Mouse (Mus musculus) hindbrain, embryonic 12.5 days (tissue): ENCODE results near the gene St14. TPM values are rescaled to one million over a fixed set of nuclear protein-coding genes. Genes with fewer than 3 reads are reported as not detected.

Experiments used
- ATAC-seq: fragments of 200-750 bp; cut with Nextera tagmentation; 2 replicates; pipeline ENCODE4 v1.8.0; 2017; ENCODE audit warnings: moderate TSS enrichment; ENCODE audit not compliant: low FRiP score
- H3K27ac ChIP-seq: fragments of 300-500 bp; sonication (generic); 2 replicates; pipeline ENCODE4 v1.5.1; 2016; ENCODE audit warnings: mild to moderate bottlenecking
- H3K27me3 ChIP-seq: fragments of 300-500 bp; sonication (generic); 2 replicates; pipeline ENCODE4 v1.6.1; 2016; ENCODE audit warnings: mild to moderate bottlenecking
- H3K36me3 ChIP-seq: fragments of 300-500 bp; sonication (generic); 2 replicates; pipeline ENCODE4 v1.6.1; 2016; ENCODE audit warnings: mild to moderate bottlenecking
- H3K4me1 ChIP-seq: fragments of 300-500 bp; sonication (generic); 2 replicates; pipeline ENCODE4 v1.6.1; 2016
- H3K4me2 ChIP-seq: fragments of 300-500 bp; sonication (generic); replicated peaks from 2 replicates; pipeline ENCODE4 v1.6.1; 2016; ENCODE audit warnings: mild to moderate bottlenecking
- H3K4me3 ChIP-seq: fragments of 300-500 bp; sonication (generic); 2 replicates; pipeline ENCODE4 v1.5.1; 2016; ENCODE audit warnings: mild to moderate bottlenecking
- H3K9ac ChIP-seq: fragments of 300-500 bp; sonication (generic); 2 replicates; pipeline ENCODE4 v1.6.1; 2016; ENCODE audit warnings: mild to moderate bottlenecking, moderate library complexity
- H3K9me3 ChIP-seq: fragments of 300-500 bp; sonication (generic); replicated peaks from 2 replicates; pipeline ENCODE4 v1.6.1; 2016; ENCODE audit warnings: mild to moderate bottlenecking
- WGBS: fragments of 180-500 bp; shearing (Covaris S2); methylation state at CpG from one replicate; pipeline ENCODE4 v1.1.7; 2016; 5-methylcytosine and 5-hydroxymethylcytosine counted together
- polyA plus RNA-seq: library from polyadenylated mRNA; unstranded; fragments of >200 nt; fragmentation: Nextera tagmentation; extraction: Ambion mirVana; gene quantifications from 2 replicates; pipeline ENCODE4 v1.2.1, GENCODE M21; 2016

The St14 gene
- polyA plus RNA-seq, 1 experiment from 2014 or later: 7.1 TPM

DNA sequence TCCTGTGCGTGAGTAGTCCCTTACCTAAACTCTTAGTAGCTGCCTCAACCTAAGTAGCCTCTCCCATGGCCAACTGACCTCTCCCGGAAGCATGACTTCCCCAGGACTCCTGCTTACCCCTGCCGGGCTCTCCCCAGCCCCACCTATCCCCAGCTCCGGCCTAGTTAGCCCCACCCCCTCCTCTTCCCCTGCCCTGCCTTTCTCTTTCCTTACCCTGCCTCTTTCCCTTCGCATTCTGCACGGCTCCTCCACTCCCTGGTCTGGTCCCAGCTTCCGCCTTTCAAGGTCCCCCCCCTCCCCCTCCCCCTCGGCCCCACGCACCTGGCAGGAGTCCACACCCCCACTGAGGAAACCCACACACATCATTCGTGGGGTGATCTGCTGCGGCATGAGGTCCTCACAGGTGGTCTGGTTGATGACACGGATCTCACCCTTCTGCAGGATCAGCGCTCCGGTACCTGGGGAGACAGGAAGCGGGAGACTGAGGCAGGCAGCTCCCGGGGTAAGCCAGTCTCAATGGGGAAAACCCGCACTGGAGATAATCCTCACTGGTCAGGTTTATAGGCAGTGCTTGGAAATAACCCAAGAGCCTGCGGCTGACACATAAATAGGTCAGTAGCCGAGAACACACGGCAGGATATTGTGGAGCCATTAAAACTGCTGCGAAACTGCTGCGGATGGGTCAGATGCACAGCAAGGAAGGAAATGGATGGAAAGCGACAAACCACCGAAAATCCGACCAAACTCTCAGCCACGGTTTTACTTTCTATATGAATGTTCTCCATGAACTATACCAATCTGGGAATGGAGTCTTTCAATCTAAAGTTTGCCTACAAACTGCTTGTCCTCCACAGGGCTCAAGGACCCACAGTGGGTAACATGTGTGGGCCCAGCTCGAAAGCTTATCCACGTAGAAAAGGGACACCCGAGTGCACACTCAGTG lies 41.3 kb downstream of the St14 start:
- H3K4me1 ChIP-seq: no peaks in the 10 kb centered on the region
- H3K27me3 ChIP-seq: no peaks in the 10 kb centered on the region
- WGBS: 78% methylated on average over 29 of the region's 29 CpGs
- no peak for ATAC-seq
- H3K36me3 ChIP-seq: no peaks in the 10 kb centered on the region
- H3K9ac ChIP-seq: no peak overlapping the region
- H3K4me2 ChIP-seq: no peak overlapping the region
- no peaks in the 10 kb centered on the region for H3K9me3 ChIP-seq
- H3K27ac ChIP-seq: no peak overlapping the region
- no peak overlapping the region for H3K4me3 ChIP-seq

DNA sequence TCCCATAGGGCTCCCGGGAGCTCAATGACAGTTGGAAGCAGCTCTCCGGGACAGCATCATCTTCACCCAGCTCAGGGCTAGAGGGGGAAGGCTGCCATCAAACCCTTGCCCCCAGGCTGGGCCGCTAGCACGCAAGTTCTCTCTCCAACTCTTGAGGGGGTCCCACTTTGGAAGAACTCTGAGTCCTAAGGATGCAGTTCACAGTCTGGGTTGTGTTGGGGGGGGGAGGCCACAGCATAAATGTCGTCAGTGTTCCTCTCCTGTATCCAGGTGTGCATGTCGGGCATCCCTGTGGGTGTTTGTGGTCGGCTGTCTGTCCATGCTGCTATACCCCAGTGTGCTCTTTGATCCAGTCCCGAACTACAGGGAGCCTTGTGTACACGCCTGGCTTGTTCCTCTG lies 42.1 kb downstream of the St14 start:
- WGBS: 82% methylated on average over 9 of the region's 9 CpGs
- ATAC-seq: no peak
- H3K27me3 ChIP-seq: no peaks in the 10 kb centered on the region
- H3K36me3 ChIP-seq: no peaks in the 10 kb centered on the region
- H3K9me3 ChIP-seq: no peaks in the 10 kb centered on the region
- no peak overlapping the region for H3K9ac ChIP-seq
- no peak overlapping the region for H3K27ac ChIP-seq
- H3K4me3 ChIP-seq: no peak overlapping the region
- no peak overlapping the region for H3K4me2 ChIP-seq
- no peaks in the 10 kb centered on the region for H3K4me1 ChIP-seq

DNA sequence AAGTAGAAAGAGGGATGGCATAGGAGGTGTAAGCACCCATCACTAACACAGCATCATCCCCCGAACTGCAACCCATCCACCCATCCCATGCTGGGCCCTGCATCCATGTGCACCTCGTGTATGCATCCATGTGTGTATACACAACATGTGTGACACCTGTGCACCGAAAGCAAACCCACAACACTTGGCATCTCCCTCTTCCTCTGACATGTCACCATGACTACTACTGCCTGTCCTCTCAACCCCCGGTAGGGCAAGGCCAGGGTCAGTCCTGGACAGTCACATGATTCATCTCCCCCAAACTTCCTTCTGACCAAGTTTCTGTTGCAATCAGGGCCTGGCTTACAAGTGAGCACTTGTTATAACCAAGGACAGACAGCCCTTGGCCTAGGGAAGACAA lies 42.8 kb downstream of the St14 start:
- 85% methylated on average over 4 of the region's 4 CpGs for WGBS
- H3K27ac ChIP-seq: no peak overlapping the region
- H3K4me1 ChIP-seq: no peaks in the 10 kb centered on the region
- H3K36me3 ChIP-seq: no peaks in the 10 kb centered on the region
- H3K27me3 ChIP-seq: no peaks in the 10 kb centered on the region
- no peaks in the 10 kb centered on the region for H3K9me3 ChIP-seq
- H3K9ac ChIP-seq: no peak overlapping the region
- ATAC-seq: no peak
- H3K4me2 ChIP-seq: no peak overlapping the region
- no peak overlapping the region for H3K4me3 ChIP-seq

DNA sequence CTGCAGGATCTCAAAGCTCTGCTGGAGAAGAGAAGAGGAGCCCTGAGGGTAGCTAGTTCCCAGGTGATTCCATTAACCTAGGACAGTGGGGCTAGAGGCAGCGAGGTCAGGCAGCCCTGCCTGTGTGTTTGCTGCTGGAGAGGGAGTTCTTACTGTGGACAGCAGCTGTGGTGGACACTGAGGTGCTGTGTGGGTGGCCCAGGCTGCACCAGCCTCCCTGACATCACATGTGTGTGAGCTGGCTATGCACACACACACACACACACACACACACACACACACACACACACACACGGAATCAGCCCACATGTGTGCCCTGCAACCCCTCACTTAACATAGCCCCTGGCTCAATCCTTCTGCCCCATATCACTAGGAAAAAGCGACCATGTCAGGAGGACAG lies 43.5 kb downstream of the St14 start:
- Histone ChIP-seq H3K4me3 (no peak overlapping the region), H3K27ac (no peak overlapping the region), H3K9me3 (no peaks in the 10 kb centered on the region), H3K36me3 (no peaks in the 10 kb centered on the region), H3K4me2 (no peak overlapping the region), H3K27me3 (no peaks in the 10 kb centered on the region; the same call in 1 of the 2 replicates), H3K4me1 (no peaks in the 10 kb centered on the region), H3K9ac (no peak overlapping the region)
- ATAC-seq: no peak
- 81% methylated on average over 3 of the region's 3 CpGs for WGBS

DNA sequence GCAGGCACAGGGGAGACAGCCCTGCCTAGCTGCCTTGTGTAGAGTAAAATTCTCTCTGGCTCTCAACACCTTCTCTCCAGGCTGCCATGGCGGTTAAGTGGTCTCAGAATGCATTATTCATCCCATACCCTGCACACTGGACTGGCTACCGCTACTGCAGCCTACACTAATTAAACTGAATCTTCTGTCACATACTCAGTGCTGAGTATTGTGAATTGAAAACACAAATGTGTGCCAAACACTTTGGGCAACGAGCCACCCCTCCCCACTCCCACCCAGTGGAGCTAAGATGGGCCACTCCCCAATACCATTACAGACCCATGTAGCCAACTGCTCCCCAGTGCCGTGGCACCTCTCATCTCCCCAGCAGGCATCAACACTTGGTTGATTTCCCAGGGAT lies 44.2 kb downstream of the St14 start:
- H3K27me3 ChIP-seq: no peaks in the 10 kb centered on the region; the same call in 1 of the 2 replicates
- no peaks in the 10 kb centered on the region for H3K4me1 ChIP-seq
- H3K4me3 ChIP-seq: no peak overlapping the region
- no peak overlapping the region for H3K9ac ChIP-seq
- ATAC-seq: no peak
- H3K36me3 ChIP-seq: no peaks in the 10 kb centered on the region
- H3K27ac ChIP-seq: no peak overlapping the region
- WGBS: 78% methylated on average over 4 of the region's 4 CpGs
- no peaks in the 10 kb centered on the region for H3K9me3 ChIP-seq
- H3K4me2 ChIP-seq: no peak overlapping the region

DNA sequence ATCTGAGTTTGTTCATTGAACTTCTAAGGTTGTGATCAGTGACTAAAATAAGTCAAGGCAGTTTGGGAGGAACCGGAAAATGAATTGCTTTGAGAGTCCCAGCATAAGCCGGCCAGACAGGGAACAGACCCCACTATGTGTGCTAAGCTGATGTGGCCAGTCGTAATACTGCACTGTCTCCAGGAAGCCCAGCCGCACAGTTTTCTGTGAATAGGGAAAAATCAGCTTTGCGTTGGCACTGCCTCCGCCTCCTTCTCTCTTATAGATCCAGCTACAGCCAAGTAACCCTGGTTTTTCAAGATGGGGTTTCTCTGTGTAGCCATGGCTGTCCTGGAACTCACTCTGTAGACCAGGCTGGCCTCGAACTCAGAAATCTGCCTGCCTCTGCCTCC lies 44.9 kb downstream of the St14 start:
- ATAC-seq: no peak
- H3K27ac ChIP-seq: no peak overlapping the region

DNA sequence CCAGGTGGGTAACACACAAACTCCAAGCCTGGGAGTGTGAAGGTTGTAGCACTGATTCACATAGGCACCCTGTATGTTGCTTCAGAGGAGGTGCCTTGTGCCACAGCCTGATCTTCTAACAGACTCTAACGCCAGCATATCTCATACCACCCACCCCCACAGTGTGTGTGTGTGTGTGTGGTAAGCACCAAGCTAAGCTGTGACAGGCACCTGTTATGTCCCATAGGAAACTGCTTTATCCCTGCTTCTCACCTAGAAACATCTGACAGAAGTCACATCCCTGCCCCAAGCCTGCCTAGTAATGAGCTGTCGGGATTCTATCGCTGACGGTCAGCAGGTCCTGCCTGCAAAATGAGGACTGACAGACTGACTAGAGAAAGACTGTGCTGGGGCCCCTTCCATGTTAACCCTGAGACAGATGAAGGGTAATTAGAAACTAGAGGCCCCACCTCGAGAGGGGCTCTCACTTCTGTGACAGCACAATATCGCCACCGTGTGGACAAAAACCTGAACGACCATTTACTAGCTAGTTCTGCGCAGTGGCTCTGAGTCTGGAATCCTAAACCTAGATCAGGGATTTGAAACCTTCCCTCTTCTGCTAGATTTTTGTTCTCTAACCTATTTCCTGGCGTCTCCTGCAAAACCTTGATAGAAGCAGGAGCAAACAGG lies 45.4 kb downstream of the St14 start:
- peak; percentile 42; the same call in 1 of the 2 replicates for ATAC-seq
- Histone ChIP-seq H3K27ac (no peak overlapping the region), H3K27me3 (no peaks in the 10 kb centered on the region; the same call in 1 of the 2 replicates), H3K9ac (no peak overlapping the region), H3K4me3 (no peak overlapping the region), H3K36me3 (no peaks in the 10 kb centered on the region), H3K4me1 (peaks cover 3% of the 10 kb centered on the region; the same call in 1 of the 2 replicates), H3K9me3 (no peaks in the 10 kb centered on the region), H3K4me2 (no peak overlapping the region)
- WGBS: 19% methylated on average over 10 of the region's 10 CpGs

More for the DNA sequence above, 44.9 kb downstream of the St14 start:
- Histone ChIP-seq H3K9ac (no peak overlapping the region), H3K36me3 (no peaks in the 10 kb centered on the region), H3K4me3 (no peak overlapping the region), H3K4me1 (peaks cover 3% of the 10 kb centered on the region; the same call in 1 of the 2 replicates), H3K4me2 (no peak overlapping the region), H3K27me3 (no peaks in the 10 kb centered on the region; the same call in 1 of the 2 replicates), H3K9me3 (no peaks in the 10 kb centered on the region)
- 81% methylated on average over 7 of the region's 7 CpGs for WGBS

DNA sequence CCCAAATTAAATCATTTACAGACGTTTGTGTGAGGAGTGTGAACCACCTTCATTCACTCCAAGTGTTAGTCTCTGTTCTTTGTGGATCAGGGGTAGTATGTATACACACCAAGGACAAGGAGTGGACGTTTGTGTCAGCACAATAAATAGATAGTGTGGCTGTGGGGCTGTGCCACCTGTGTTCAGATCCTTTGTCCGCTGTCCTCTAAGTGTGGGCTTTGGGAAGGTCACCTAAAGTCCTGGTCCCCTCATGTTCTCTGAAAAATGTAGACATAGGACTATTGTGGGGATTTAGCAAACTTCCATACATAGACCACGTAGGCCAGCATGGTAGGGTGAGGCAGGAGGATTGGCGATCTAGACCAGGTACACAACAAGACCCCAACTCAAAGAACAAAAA lies 46.1 kb downstream of the St14 start:
- ATAC-seq: no peak
- H3K9ac ChIP-seq: no peak overlapping the region
- WGBS: 74% methylated on average over 5 of the region's 5 CpGs

DNA sequence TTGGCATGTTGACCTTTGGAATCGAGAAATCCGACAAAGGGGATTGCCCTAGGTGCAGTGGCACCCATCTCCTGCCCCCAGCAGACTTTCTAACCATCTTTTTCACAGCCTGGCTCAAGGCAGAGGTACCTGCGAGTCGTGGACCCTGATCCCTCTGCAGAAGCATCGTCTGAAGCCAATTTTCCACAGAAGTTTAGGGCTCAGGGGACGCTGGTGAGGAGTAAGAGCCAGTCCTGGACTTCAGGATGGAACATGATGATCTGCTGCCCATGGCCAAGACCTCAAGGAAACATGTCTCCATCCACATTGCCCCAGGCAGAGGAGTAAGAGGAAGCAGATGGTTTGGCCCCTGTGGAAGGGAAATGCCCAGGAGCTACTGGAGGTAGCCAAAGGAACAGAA lies 48.9 kb downstream of the St14 start:
- Histone ChIP-seq H3K9ac (no peak overlapping the region), H3K27ac (no peak overlapping the region)
- WGBS: 81% methylated on average over 6 of the region's 6 CpGs

More for the DNA sequence above, 46.1 kb downstream of the St14 start:
- Histone ChIP-seq H3K4me1 (peaks cover 3% of the 10 kb centered on the region; the same call in 1 of the 2 replicates), H3K9me3 (no peaks in the 10 kb centered on the region), H3K27me3 (no peaks in the 10 kb centered on the region; the same call in 1 of the 2 replicates), H3K4me2 (no peak overlapping the region), H3K4me3 (no peak overlapping the region), H3K36me3 (no peaks in the 10 kb centered on the region), H3K27ac (no peak overlapping the region)

DNA sequence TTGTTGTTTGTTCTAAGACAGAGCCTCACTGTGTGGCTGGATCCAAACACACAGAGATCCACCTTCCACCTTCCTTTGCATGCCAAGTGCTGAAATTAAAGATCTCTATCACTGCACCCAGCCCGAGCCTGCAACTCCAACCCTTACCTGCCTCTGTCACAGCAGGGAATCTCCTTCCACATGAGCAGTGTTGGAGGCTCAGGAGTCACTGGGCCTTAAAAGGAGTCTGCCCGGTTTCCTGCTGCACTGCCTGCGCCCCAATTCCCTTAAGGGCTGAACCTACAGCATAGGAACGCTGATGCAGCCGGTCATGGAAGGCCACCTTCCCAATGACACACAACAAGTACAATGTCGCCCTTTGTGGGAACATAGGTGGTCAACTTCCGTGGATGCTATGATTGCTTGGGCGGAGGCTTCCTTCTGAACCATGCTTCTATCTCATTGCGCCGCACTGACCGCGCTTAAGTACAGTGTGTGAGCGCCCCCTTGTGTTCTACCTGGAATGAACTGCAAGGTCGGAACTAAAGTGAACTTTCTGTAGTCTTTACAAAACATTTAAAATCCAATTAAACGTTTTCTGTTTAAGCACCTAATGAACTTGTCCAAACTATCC lies 49.5 kb downstream of the St14 start:
- Histone ChIP-seq H3K4me1 (peaks cover 3% of the 10 kb centered on the region; the same call in 1 of the 2 replicates), H3K4me2 (peak overlapping the region; percentile 47), H3K27ac (no peak overlapping the region), H3K4me3 (peak overlapping the region; percentile 18), H3K9ac (no peak overlapping the region), H3K27me3 (no peaks in the 10 kb centered on the region; the same call in 1 of the 2 replicates), H3K9me3 (no peaks in the 10 kb centered on the region), H3K36me3 (no peaks in the 10 kb centered on the region)
- peak; percentile 47; the same call in 1 of the 2 replicates for ATAC-seq
- 8% methylated on average over 15 of the region's 15 CpGs for WGBS

More for the DNA sequence above, 48.9 kb downstream of the St14 start:
- Histone ChIP-seq H3K36me3 (no peaks in the 10 kb centered on the region), H3K4me2 (no peak overlapping the region), H3K4me1 (peaks cover 3% of the 10 kb centered on the region; the same call in 1 of the 2 replicates), H3K9me3 (no peaks in the 10 kb centered on the region), H3K4me3 (no peak overlapping the region), H3K27me3 (no peaks in the 10 kb centered on the region; the same call in 1 of the 2 replicates)
- no peak for ATAC-seq

DNA sequence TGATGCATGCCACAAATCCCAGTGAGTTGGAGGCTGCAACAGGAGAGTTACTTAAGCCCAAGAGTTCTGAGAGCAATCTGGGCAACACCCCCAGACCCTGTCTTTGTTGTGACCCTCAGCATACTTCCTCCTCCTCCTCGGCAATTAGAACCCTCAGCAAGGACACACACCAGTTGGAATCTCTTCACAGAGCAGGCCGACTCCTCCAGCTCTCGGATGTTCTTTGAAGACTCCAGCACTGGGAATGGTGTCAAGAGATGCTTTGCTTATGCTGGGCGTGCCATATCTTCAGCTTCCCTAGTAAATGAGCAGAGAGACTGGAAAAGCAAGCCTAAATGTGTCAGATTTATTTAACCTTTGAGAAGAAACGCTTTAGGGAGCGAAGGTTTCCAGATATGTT lies 50.9 kb downstream of the St14 start:
- peaks cover 3% of the 10 kb centered on the region; the same call in 1 of the 2 replicates for H3K4me1 ChIP-seq
- H3K4me2 ChIP-seq: no peak overlapping the region
- H3K4me3 ChIP-seq: no peak overlapping the region
- no peak overlapping the region for H3K9ac ChIP-seq
- WGBS: 82% methylated on average over 6 of the region's 6 CpGs
- no peaks in the 10 kb centered on the region; the same call in 1 of the 2 replicates for H3K27me3 ChIP-seq
- no peaks in the 10 kb centered on the region for H3K9me3 ChIP-seq
- no peak for ATAC-seq
- H3K27ac ChIP-seq: no peak overlapping the region
- H3K36me3 ChIP-seq: no peaks in the 10 kb centered on the region

DNA sequence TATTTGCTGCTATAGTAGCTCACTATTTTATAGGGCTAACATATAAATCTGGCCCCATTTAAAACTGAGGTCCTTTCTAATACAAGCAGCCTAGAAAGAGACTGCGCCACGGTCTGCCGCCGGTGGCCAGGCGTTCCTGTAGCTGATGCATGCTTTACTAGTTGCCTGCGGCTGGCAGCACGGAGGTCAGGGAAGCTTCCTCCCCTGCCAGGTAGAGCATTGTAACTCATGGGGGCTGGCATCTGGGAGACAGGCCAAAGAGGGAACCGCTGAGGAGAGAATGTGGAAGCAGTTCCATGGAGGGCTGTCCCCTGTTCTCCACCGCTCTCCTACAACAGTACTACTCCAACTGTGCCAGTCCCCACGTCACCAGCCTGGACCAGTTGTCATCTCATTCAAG lies 56.8 kb downstream of the St14 start:
- no peak for ATAC-seq
- 90% methylated on average over 10 of the region's 10 CpGs for WGBS

More for the DNA sequence above, 56.8 kb downstream of the St14 start:
- Histone ChIP-seq H3K4me3 (no peak overlapping the region), H3K27ac (no peak overlapping the region), H3K27me3 (no peaks in the 10 kb centered on the region), H3K4me2 (no peak overlapping the region), H3K4me1 (no peaks in the 10 kb centered on the region), H3K9me3 (no peaks in the 10 kb centered on the region), H3K36me3 (no peaks in the 10 kb centered on the region; the same call in 1 of the 2 replicates), H3K9ac (no peak overlapping the region)
